Mouse (Mus musculus) frontal cortex, postnatal 10 days (tissue): ENCODE data around the gene Dgcr8.

Experiments
- DNase-seq, 2 experiments: peaks; one replicate each; pipeline ENCODE4 v3.0.0; 2022; ENCODE audit warnings: low spot score in 2 of 2, mixed read lengths in 1 of 2

Gene Dgcr8

DNA sequence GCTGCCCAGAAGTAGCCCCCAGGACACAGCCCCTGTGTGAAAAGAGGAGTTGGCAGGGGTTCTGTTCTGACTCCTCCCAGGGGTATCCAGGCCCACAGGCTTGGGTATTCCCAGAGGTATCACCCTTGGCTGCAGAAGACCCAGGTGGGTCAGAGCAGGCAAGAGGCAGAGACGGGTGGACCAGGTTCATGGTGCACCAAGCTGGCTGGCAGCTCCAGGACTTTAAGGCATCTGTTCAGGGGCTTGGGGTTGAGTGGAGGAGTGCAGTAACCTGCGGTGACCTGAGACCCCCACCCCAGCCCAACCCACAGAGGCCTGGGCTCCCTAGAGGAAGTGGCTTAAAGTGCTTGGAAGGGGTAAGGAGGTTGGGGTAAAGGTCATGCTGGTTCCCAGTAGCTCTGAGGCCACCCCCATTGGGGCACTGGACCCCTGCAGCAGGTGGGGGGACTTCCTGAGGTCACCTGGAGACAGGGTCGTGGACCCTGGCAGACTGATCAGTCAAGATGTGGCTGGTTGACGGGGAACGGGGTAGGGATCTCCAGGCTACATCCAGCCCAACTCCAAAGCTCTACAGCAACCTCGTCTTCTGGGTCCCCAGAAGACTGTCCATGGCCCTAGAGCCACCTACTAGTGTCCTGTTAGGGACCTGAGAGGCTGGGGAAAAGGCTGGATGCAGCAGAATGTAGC lies 68.0 kb downstream of the Dgcr8 start:
- DNase-seq = no peak

DNA sequence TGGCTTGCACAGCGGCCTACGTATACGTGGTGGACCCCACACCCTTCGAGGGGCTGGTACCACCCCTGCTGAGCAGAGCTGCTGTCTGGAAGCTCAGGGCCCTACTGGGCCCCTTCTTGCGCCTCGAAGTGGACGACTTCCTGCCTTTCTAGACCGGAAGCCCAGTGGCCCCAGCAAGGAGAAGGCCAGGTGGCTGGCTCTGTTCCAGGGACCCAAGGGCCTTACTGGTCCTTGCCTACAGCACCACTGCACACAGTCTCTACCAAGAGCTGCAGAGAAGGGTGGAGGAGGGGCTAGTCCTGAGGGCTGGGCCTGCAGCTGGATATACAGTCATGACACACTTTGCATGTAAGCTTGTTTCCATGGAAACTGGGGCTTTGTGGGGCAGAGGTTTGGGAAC lies 69.0 kb downstream of the Dgcr8 start:
- DNase-seq = peak; percentile 58 to 78

DNA sequence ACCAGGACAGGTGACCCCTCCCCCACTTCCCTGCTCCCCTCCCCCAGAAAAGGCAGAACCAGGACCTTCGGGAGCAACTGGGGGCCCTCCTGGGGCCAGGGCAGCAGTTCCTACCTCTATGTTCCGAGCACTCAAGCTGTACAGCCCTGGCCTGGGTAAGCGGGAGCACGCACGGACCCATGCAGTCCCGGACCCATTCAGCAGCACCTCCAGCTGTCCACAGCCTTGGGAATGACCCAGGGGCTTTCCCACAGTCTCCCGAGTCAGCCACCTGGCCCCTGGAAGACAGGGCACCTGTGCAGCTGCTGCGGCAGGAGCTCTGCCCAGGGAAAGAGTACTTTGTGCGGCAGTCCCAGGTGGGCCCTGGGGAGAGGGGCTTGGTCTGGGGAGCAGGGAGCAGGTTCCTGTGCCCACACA lies 70.5 kb downstream of the Dgcr8 start:
- DNase-seq = no peak

DNA sequence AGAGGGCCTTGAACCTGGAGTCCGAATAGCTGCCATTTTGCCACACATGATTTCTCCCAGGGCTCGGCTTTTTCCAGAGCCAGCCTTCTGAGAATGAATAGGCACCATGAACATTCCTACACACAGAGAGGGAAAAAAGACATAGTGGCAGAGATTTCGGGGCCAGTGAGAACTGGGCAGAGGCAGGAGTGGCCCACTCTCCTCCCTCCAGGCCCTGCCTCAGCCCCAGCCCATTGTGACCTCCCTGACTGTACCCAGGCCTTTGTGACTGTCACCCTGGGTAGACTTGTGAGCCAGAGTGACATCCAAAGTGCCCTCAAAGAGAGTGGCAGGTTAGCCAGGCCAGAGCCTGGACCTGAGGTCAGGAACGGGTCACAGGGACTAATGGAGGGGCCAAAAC lies 71.5 kb downstream of the Dgcr8 start, which contains the start of gene Ccdc188:
Gene Ccdc188, plus strand, starts transcription at position 301 of the 400 bp plus-strand sequence.
- DNase-seq = no peak

DNA sequence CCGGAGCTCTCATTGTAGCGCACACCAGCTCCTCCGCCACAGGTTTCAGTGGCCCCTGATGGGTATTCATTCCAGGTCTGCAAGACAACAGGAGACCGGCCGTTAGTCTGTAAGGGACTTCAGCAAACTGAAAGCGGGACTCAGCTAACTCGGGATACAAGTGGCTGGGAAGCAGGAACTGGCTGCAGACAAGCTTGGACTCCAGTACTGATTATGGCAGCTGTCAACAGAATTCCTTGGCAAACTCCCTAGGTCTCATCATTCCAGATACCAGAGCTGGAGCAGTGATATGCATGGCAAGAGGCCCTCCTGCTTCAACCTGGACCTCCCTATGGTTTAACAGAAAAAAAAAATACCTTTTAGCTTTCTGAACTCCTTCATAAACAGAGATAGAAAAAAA lies 74.2 kb downstream of the Dgcr8 start:
- no peak for DNase-seq

DNA sequence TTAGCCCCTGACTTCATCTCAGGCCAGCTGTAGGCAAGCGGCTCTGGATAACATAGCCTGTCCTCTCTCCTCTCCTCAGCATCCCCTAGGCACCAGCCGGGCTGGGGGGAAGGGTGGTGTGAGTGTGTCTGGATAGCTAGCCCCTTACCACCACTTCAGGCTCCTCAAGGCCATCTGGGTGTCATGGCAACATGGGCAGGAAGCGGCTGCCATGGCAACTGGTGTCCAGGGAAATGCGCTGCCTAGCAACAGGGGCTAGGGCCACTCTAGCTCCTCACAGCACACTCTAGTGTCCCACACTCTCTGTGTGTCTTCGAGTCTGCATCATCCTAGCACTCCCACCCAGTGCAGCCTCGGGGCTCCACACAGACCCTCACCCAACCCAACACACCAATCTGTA lies 75.4 kb downstream of the Dgcr8 start:
- DNase-seq = peak; percentile 80 to 84

DNA sequence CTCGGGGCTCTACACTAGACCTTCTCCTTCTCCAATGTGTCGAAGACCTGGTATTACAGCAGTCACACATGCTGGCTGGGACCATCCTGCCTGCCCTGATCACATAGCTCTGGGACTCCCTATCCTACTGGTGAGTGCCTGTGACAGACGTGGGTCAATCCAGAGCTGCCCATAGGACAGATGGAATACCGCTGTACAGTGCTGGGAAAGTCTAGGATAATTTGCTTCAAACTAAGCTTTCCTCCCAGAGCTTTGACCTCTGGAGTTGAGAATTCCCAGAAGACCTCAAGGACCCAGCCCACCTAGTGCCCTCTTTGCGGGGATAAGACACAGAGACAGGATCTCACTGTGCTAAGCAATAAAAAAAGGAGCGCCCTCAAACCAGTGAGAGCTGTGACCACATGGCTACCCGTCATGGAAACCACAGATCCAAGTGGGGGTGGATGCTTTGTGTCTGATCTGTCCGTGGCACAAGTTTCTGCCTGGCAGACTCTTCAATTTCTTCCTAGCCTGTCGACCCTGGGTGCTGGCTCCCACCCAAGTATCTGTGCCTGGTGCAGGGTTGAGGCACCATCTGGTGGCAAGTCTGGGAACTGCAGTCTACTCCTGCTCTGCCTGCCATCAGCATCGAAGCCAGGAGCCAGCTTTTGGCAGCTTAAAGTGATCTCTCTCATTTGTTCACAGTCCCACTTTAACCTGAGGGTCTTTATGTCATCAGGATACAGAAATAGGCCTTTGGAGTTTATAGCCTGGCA lies 77.5 kb downstream of the Dgcr8 start:
- peak; percentile 84 to 93 for DNase-seq

DNA sequence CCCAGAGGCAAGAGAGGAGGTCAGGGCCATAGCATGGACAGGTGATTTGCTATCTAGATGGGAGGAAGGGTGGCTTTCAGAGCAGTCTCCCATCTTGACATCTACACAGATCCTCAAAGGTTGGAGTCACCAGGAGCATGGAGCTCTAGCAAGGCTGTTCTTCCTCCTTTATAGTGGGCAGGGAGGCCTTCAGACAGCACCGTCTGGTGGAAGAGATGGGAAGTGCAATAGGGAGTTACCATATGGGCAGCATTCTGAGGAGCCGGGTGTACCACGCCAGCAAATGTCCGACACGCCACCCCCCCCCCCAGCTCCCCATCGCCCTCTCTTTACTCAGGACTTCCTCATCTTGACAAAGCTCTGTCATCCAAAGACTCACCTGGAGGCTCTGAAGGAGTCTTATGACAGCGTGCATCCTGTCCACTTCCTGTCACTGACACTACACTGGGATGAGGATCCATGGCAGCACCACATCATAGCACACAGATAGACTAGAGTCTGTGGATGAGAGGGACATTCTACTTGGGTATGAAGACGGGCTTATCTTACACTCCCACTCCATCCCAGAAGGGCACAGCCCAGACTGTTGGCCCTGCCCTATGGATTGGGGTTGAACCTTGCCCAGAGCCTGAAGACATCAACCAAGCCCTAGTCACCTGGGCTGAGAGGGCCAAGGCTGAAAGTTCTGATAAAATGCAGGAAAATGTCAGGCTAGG lies 78.2 kb downstream of the Dgcr8 start:
- DNase-seq = peak in 1 of 2 experiments; percentile 24
